Mouse (Mus musculus) liver, embryonic 14.5 days (tissue): ENCODE results near the gene Fam122c. TPM values are rescaled to one million over a fixed set of nuclear protein-coding genes. Genes with fewer than 3 reads are reported as not detected.
A peak's percentile ranks its signal among the peaks of the same experiment; 100 is the strongest.

Source experiments
- ATAC-seq: fragments of 200-750 bp; cut with Nextera tagmentation; 2 replicates; pipeline ENCODE4 v1.8.0; 2017; ENCODE audit warnings: moderate number of reproducible peaks, mild to moderate bottlenecking, moderate library complexity; ENCODE audit not compliant: insufficient read depth
- DNase-seq, 3 experiments: peaks; one replicate each; pipeline ENCODE4 v3.0.0-alpha.2; 2012 to 2013; ENCODE audit warnings: low read depth in 3 of 3, low spot score in 3 of 3
- H3K27ac ChIP-seq: fragments of 300-500 bp; sonication (generic); 2 replicates; pipeline ENCODE4 v1.5.1; 2014; ENCODE audit warnings: moderate library complexity, mild to moderate bottlenecking, control low read depth, inconsistent platforms
- H3K27me3 ChIP-seq: fragments of 300-500 bp; sonication (generic); 2 replicates; pipeline ENCODE4 v1.6.1; 2014; ENCODE audit warnings: mild to moderate bottlenecking, low read length, moderate library complexity; ENCODE audit not compliant: control insufficient read depth, insufficient read depth
- H3K36me3 ChIP-seq: fragments of 300-500 bp; sonication (generic); replicated peaks from 2 replicates; pipeline ENCODE4 v1.6.1; 2014; ENCODE audit warnings: low read depth; ENCODE audit not compliant: control insufficient read depth, insufficient read depth
- H3K4me1 ChIP-seq, 2 experiments: fragments of 200-500 bp in 1 of 2; fragments of 300-500 bp in 1 of 2; sonication (generic) in 1 of 2; replicated peaks; 2 replicates each; pipeline ENCODE4 v1.6.1; 2012 to 2014; ENCODE audit warnings: antibody characterized with exemption in 1 of 2, inconsistent platforms in 1 of 2, low read length in 1 of 2; ENCODE audit not compliant: control insufficient read depth in 2 of 2, insufficient read depth in 2 of 2
- H3K4me2 ChIP-seq: fragments of 300-500 bp; sonication (generic); 2 replicates; pipeline ENCODE4 v1.6.1; 2014; ENCODE audit warnings: low read depth, mild to moderate bottlenecking, control low read depth, moderate library complexity
- H3K4me3 ChIP-seq, 2 experiments: fragments of 200-500 bp in 1 of 2; fragments of 300-500 bp in 1 of 2; sonication (generic) in 1 of 2; 2 replicates each; pipeline ENCODE4 v1.5.1; 2012 to 2014; ENCODE audit warnings: low read depth in 2 of 2, low read length in 2 of 2, mild to moderate bottlenecking in 2 of 2, control low read depth in 1 of 2, inconsistent platforms in 1 of 2, moderate library complexity in 1 of 2; ENCODE audit not compliant: insufficient read depth in 1 of 2
- H3K9ac ChIP-seq: fragments of 300-500 bp; sonication (generic); replicated peaks from 2 replicates; pipeline ENCODE4 v1.6.1; 2014; ENCODE audit warnings: mild to moderate bottlenecking, control low read depth, moderate library complexity
- H3K9me3 ChIP-seq: fragments of 300-500 bp; sonication (generic); 2 replicates; pipeline ENCODE4 v1.6.1; 2016; ENCODE audit warnings: low read length, mixed read lengths; ENCODE audit not compliant: control insufficient read depth
- CTCF ChIP-seq: IDR thresholded peaks from 2 replicates; pipeline ENCODE4 v1.5.1; 2016; ENCODE audit warnings: antibody characterized with exemption, low read depth, control low read depth
- EP300 ChIP-seq: IDR thresholded peaks from 2 replicates; pipeline ENCODE4 v1.6.1; 2016; ENCODE audit warnings: antibody characterized with exemption, low read depth
- WGBS: fragments of 180-500 bp; shearing (Covaris S2); extraction: QIAGEN DNeasy Blood & Tissue Kit; methylation state at CpG from one replicate; pipeline ENCODE4 v1.1.7; 2014; ENCODE audit not compliant: insufficient replicate concordance; 5-methylcytosine and 5-hydroxymethylcytosine counted together
- polyA plus RNA-seq, 2 experiments: library from polyadenylated mRNA; depleted of rRNA in 1 of 2; stranded (reverse) in 1 of 2; unstranded in 1 of 2; fragments of >200 nt; fragmentation: Nextera tagmentation in 1 of 2; extraction: Ambion mirVana in 1 of 2; gene quantifications; 2 replicates each; pipeline versions ENCODE4 v1.2.1 to v1.2.3; 2012 to 2014

Gene Fam122c
- polyA plus RNA-seq, 2 experiments = not detected

DNA sequence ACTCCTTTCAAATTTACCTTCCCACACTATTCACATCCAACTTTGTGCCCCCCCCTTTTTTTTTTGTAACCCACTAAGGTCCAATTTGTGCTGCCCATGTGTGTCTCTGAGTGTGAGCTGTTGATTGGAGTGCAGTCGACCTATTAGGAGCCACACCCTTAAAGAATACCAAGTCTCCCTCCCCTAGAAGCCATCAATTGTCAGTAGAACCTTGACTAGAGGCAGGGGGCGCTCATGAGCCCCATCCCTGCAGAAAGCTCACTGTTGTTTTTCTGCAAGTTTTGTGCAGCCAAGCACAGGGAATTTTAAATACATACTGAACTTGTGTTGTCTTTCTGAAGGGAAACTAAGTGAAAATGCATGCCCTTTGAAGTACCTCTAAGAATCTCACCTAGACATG, 35.3 kb upstream of the Fam122c start:
- Histone ChIP-seq H3K9ac (no peak overlapping the region), H3K9me3 (no peaks in the 10 kb centered on the region), H3K27ac (no peak overlapping the region), H3K27me3 (no peaks in the 10 kb centered on the region), H3K4me1 (peaks cover 0 to 2% of the 10 kb centered on the region in 2 experiments; a peak in 1 of 4 replicates), H3K4me2 (no peak overlapping the region), H3K4me3 (no peak overlapping the region), H3K36me3 (no peaks in the 10 kb centered on the region)
- TF ChIP-seq EP300 (no peak), CTCF (peak; percentile 59)
- ATAC-seq = no peak
- peak in 1 of 3 experiments; percentile 7 for DNase-seq
- 0% methylated on average over 2 of the region's 2 CpGs for WGBS

- TF ChIP-seq EP300 = no peak
- no peak for TF ChIP-seq CTCF
- no peaks in the 10 kb centered on the region for H3K36me3 ChIP-seq
- H3K9ac ChIP-seq = no peak within 1 kb of the TSS
- H3K4me3 ChIP-seq = no peak within 1 kb of the TSS
- H3K4me1 ChIP-seq = peaks cover 0 to 2% of the 10 kb centered on the region in 2 experiments; a peak in 1 of 4 replicates
- no peak for ATAC-seq
- no peak within 1 kb of the TSS for H3K4me2 ChIP-seq
- WGBS = 39% methylated on average over 4 of the region's 4 CpGs
- no peak for DNase-seq
- H3K27ac ChIP-seq = no peak within 1 kb of the TSS
- no peaks in the 10 kb centered on the region for H3K9me3 ChIP-seq
- no peaks in the 10 kb centered on the region for H3K27me3 ChIP-seq
Observed at GRCm38 (mm10) chrX:53240011-53240410, 33.2 kb upstream of the Fam122c start, which contains the start of gene Plac1. Plac1 (minus strand) TSS chrX:53240111.

GRCm38 (mm10) chrX:53255195-53255594, 18.0 kb upstream of the Fam122c start:
- no peaks in the 10 kb centered on the region for H3K4me1 ChIP-seq
- TF ChIP-seq EP300 (no peak), CTCF (peak; percentile 24; the same call in 1 of the 2 replicates)

DNA sequence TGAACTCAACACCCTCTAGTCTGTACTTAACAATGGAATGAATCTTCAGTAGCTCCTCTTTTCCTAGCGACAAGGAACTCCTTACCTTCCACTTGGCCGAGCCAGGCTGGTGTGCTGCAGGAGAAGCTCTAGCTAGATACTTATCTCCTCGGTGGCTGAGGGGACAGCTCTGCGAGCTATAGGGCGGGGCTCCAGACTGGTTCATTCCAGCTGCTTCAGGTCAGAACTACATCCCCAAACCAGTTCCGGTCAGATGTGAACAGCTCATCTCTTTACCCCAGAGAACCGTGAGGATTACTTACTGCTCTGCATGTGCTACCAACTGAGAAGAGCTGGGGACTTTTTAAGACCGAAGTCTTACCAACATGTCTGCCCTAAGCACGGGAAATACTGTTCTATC, 7.0 kb upstream of the Fam122c start:
- DNase-seq (peak in 2 of 3 experiments; percentile 7 to 17), ATAC-seq (no peak)
- H3K4me1 ChIP-seq = peaks cover 0 to 7% of the 10 kb centered on the region in 2 experiments; a peak in 2 of 4 replicates
- H3K36me3 ChIP-seq = no peaks in the 10 kb centered on the region
- no peak overlapping the region for H3K9ac ChIP-seq
- TF ChIP-seq EP300 (0 out of 2 replicates have a peak, but pooled peaks have one; percentile 7), CTCF (no peak)
- no peak overlapping the region for H3K4me2 ChIP-seq
- no peak overlapping the region for H3K27ac ChIP-seq
- WGBS = 34% methylated on average over 9 of the region's 9 CpGs
- no peaks in the 10 kb centered on the region for H3K9me3 ChIP-seq
- H3K27me3 ChIP-seq = no peaks in the 10 kb centered on the region
- no peak overlapping the region for H3K4me3 ChIP-seq

More at GRCm38 (mm10) chrX:53255195-53255594, 18.0 kb upstream of the Fam122c start:
- no peak overlapping the region for H3K4me3 ChIP-seq
- no peaks in the 10 kb centered on the region for H3K36me3 ChIP-seq
- no peak for ATAC-seq
- H3K27me3 ChIP-seq = no peaks in the 10 kb centered on the region
- no peak overlapping the region for H3K9ac ChIP-seq
- no peak for DNase-seq
- H3K27ac ChIP-seq = no peak overlapping the region
- no peaks in the 10 kb centered on the region for H3K9me3 ChIP-seq
- no peak overlapping the region for H3K4me2 ChIP-seq

GRCm38 (mm10) chrX:53268856-53269255, 4.4 kb upstream of the Fam122c start:
- DNase-seq (peak; percentile 34 to 53 (median 37)), ATAC-seq (peak; percentile 79)
- Histone ChIP-seq H3K4me1 (peaks cover 0 to 7% of the 10 kb centered on the region in 2 experiments; a peak in 2 of 4 replicates), H3K4me2 (peak overlapping the region; percentile 77), H3K27ac (no peak overlapping the region), H3K36me3 (no peaks in the 10 kb centered on the region), H3K27me3 (no peaks in the 10 kb centered on the region), H3K4me3 (peak overlapping the region; percentile 58 to 69), H3K9ac (peak overlapping the region; percentile 54), H3K9me3 (no peaks in the 10 kb centered on the region)
- WGBS = 18% methylated on average over 10 of the region's 10 CpGs
- TF ChIP-seq EP300 = no peak
- no peak for TF ChIP-seq CTCF
